Mouse (Mus musculus) stomach, embryonic 14.5 days (tissue): Measurements from ENCODE around the gene Gm14743. TPM values are rescaled to one million over a fixed set of nuclear protein-coding genes. Genes with fewer than 3 reads are reported as not detected.
"Not testable (repeated sequence)": the region's sequence is repeated elsewhere in the genome, so short reads cannot be mapped to it uniquely, and the experiment has no call there.

Experiments
- ATAC-seq: fragments of 200-750 bp; cut with Nextera tagmentation; 2 replicates; pipeline ENCODE4 v1.8.0; 2017; ENCODE audit warnings: low read depth, moderate TSS enrichment; ENCODE audit not compliant: insufficient number of reproducible peaks, insufficient read depth, low FRiP score
- H3K27ac ChIP-seq: fragments of 300-500 bp; sonication (generic); 2 replicates; pipeline ENCODE4 v1.5.1; 2014; ENCODE audit warnings: mild to moderate bottlenecking, low read length, moderate library complexity, mixed read lengths
- H3K27me3 ChIP-seq: fragments of 300-500 bp; sonication (generic); 2 replicates; pipeline ENCODE4 v1.6.1; 2014; ENCODE audit warnings: low read length, control low read depth, mixed read lengths; ENCODE audit not compliant: control insufficient read depth, insufficient read depth
- H3K36me3 ChIP-seq: fragments of 300-500 bp; sonication (generic); 2 replicates; pipeline ENCODE4 v1.6.1; 2014; ENCODE audit warnings: mild to moderate bottlenecking, control low read depth, low read length, moderate library complexity, mixed read lengths; ENCODE audit not compliant: control insufficient read depth, insufficient read depth
- H3K4me1 ChIP-seq: fragments of 300-500 bp; sonication (generic); 2 replicates; pipeline ENCODE4 v1.6.1; 2014; ENCODE audit warnings: low read length, control low read depth, mixed read lengths; ENCODE audit not compliant: control insufficient read depth, insufficient read depth
- H3K4me2 ChIP-seq: fragments of 300-500 bp; sonication (generic); replicated peaks from 2 replicates; pipeline ENCODE4 v1.6.1; 2014; ENCODE audit warnings: low read depth, low read length, control low read depth
- H3K4me3 ChIP-seq: fragments of 300-500 bp; sonication (generic); 2 replicates; pipeline ENCODE4 v1.5.1; 2014; ENCODE audit warnings: low read depth, low read length, control low read depth
- H3K9ac ChIP-seq: fragments of 300-500 bp; sonication (generic); replicated peaks from 2 replicates; pipeline ENCODE4 v1.6.1; 2014; ENCODE audit warnings: low read depth, mild to moderate bottlenecking, control low read depth, low read length, moderate library complexity, mixed read lengths
- H3K9me3 ChIP-seq: fragments of 300-500 bp; sonication (generic); 2 replicates; pipeline ENCODE4 v1.6.1; 2016; ENCODE audit warnings: low read depth, low read length, control low read depth; ENCODE audit not compliant: control insufficient read depth
- WGBS: fragments of 180-500 bp; shearing (Covaris S2); extraction: QIAGEN DNeasy Blood & Tissue Kit; methylation state at CpG from one replicate; pipeline ENCODE4 v1.1.7; 2014; 5-methylcytosine and 5-hydroxymethylcytosine counted together
- polyA plus RNA-seq: library from polyadenylated mRNA; unstranded; fragments of >200 nt; fragmentation: Nextera tagmentation; extraction: Ambion mirVana; gene quantifications from 2 replicates; pipeline ENCODE4 v1.2.1, GENCODE M21; 2014

Gm14743 gene
- polyA plus RNA-seq, result not detected in 2 replicates

- ATAC-seq, H3K9ac ChIP-seq: not testable (repeated sequence)
- WGBS, result no CpG with 5 or more reads among the region's 3 CpGs
Observed at GRCm38 (mm10) chrX:78245821-78246220, at the start of gene Gm14743. Gene Gm14743, minus strand, starts transcription at chrX:78245921.

GRCm38 (mm10) chrX:78202829-78203228, 42.9 kb downstream of the Gm14743 start:
- WGBS, result 91% methylated on average over 5 of the region's 5 CpGs
- no peak for ATAC-seq
- Histone ChIP-seq H3K27ac (no peak overlapping the region), H3K27me3 (no peaks in the 10 kb centered on the region), H3K4me3 (no peak overlapping the region), H3K4me2 (no peak overlapping the region), H3K36me3 (no peaks in the 10 kb centered on the region), H3K9me3 (no peaks in the 10 kb centered on the region), H3K4me1 (no peaks in the 10 kb centered on the region), H3K9ac (no peak overlapping the region)

More at GRCm38 (mm10) chrX:78245821-78246220, at the start of gene Gm14743:
- H3K27ac ChIP-seq, H3K4me1 ChIP-seq, H3K4me3 ChIP-seq, H3K9me3 ChIP-seq, H3K36me3 ChIP-seq, H3K4me2 ChIP-seq, H3K27me3 ChIP-seq: not testable (repeated sequence)

- WGBS, result 52% methylated on average over 1 of the region's 1 CpGs
- H3K4me3 ChIP-seq, H3K27me3 ChIP-seq, H3K4me2 ChIP-seq, ATAC-seq, H3K4me1 ChIP-seq, H3K9me3 ChIP-seq, H3K27ac ChIP-seq, H3K36me3 ChIP-seq, H3K9ac ChIP-seq: not testable (repeated sequence)
Observed at GRCm38 (mm10) chrX:78202220-78202619, 43.5 kb downstream of the Gm14743 start.

Other genes with a start within 250 kb of the Gm14743 start
- gene Obp1a, start 154.5 kb downstream of the Gm14743 start, polyA plus RNA-seq, result not detected in 2 replicates
- gene Gm5938, start 120.5 kb downstream of the Gm14743 start, polyA plus RNA-seq, result not detected in 2 replicates
- gene Obp1b, start 59.1 kb downstream of the Gm14743 start, polyA plus RNA-seq, result not detected in 2 replicates
- gene 4930480E11Rik, start 123.7 kb upstream of the Gm14743 start, polyA plus RNA-seq, result not detected in 2 replicates